Mouse (Mus musculus): ENCODE measurements around the gene Clstn3.
"Not testable (repeated sequence)": the region's sequence is repeated elsewhere in the genome, so short reads cannot be mapped to it uniquely, and the experiment has no call there.

Gene Clstn3

GRCm38 (mm10) chr6:124453756-124454155, 10.8 kb downstream of the Clstn3 start:
- in situ Hi-C loops (cut with MboI; ENCODE audit: unreplicated experiment in 2 of 2), result no loop called here

- in situ Hi-C loops (cut with MboI; ENCODE audit: unreplicated experiment in 2 of 2), result no loop called here
These were observed 12.6 kb downstream of the Clstn3 start for GRCm38 (mm10) chr6:124451995-124452394.

- in situ Hi-C loops (cut with MboI; ENCODE audit: unreplicated experiment in 2 of 2), result no loop called here
These were observed 14.8 kb downstream of the Clstn3 start for GRCm38 (mm10) chr6:124449668-124450383.

GRCm38 (mm10) chr6:124448959-124449667, 15.5 kb downstream of the Clstn3 start:
- in situ Hi-C loops (cut with MboI; ENCODE audit: unreplicated experiment in 2 of 2), result no loop called here

- in situ Hi-C loops (cut with MboI; ENCODE audit: unreplicated experiment in 2 of 2), result no loop called here
These were observed 16.3 kb downstream of the Clstn3 start for GRCm38 (mm10) chr6:124448186-124448852.

- in situ Hi-C loops (cut with MboI; ENCODE audit: unreplicated experiment in 2 of 2), result no loop called here
These were observed 17.2 kb downstream of the Clstn3 start for GRCm38 (mm10) chr6:124447356-124447755.

GRCm38 (mm10) chr6:124446459-124446858, 18.1 kb downstream of the Clstn3 start:
- in situ Hi-C loops (cut with MboI; ENCODE audit: unreplicated experiment in 2 of 2), result no loop called here

GRCm38 (mm10) chr6:124446024-124446423, 18.6 kb downstream of the Clstn3 start:
- in situ Hi-C loops (cut with MboI; ENCODE audit: unreplicated experiment in 2 of 2), result no loop called here

- in situ Hi-C loops (cut with MboI; ENCODE audit: unreplicated experiment in 2 of 2), result no loop called here
These were observed 21.3 kb downstream of the Clstn3 start for GRCm38 (mm10) chr6:124443338-124443737.

GRCm38 (mm10) chr6:124436245-124436644, 28.3 kb downstream of the Clstn3 start:
- in situ Hi-C loops (cut with MboI; ENCODE audit: unreplicated experiment in 2 of 2), result no loop called here

- in situ Hi-C loops (cut with MboI; ENCODE audit: unreplicated experiment in 2 of 2), result no loop called here
These were observed 29.4 kb downstream of the Clstn3 start for GRCm38 (mm10) chr6:124435173-124435572.

GRCm38 (mm10) chr6:124433688-124434324, 30.8 kb downstream of the Clstn3 start:
- in situ Hi-C loops (cut with MboI; ENCODE audit: unreplicated experiment in 2 of 2), result no loop called here

GRCm38 (mm10) chr6:124430784-124431495, 33.7 kb downstream of the Clstn3 start:
- in situ Hi-C loops (cut with MboI; ENCODE audit: unreplicated experiment in 2 of 2), result no loop called here

- in situ Hi-C loops (cut with MboI; ENCODE audit: unreplicated experiment in 2 of 2), result no loop called here
These were observed 34.2 kb downstream of the Clstn3 start for GRCm38 (mm10) chr6:124430379-124430778.

- in situ Hi-C loops (cut with MboI; ENCODE audit: unreplicated experiment in 2 of 2), result no loop called here
These were observed 36.6 kb downstream of the Clstn3 start for GRCm38 (mm10) chr6:124427791-124428576.

- in situ Hi-C loops (cut with MboI; ENCODE audit: unreplicated experiment in 2 of 2), result no loop called here
These were observed 37.3 kb downstream of the Clstn3 start for GRCm38 (mm10) chr6:124427289-124427688.

- in situ Hi-C loops (cut with MboI; ENCODE audit: unreplicated experiment in 2 of 2), result no loop called here
These were observed 38.0 kb downstream of the Clstn3 start for GRCm38 (mm10) chr6:124426604-124427003.

GRCm38 (mm10) chr6:124425523-124425922, 39.1 kb downstream of the Clstn3 start:
- in situ Hi-C loops (cut with MboI; ENCODE audit: unreplicated experiment in 2 of 2), result no loop called here

GRCm38 (mm10) chr6:124425042-124425441, 39.6 kb downstream of the Clstn3 start:
- in situ Hi-C loops (cut with MboI; ENCODE audit: unreplicated experiment in 2 of 2), result not testable (repeated sequence)

All from v-Abl transformed pro-B cells (cell line).